ENCODE assay signal across 30 mouse cellular contexts in genomic region chr1:188147381-188148156, GRCm38 (mm10).
A peak's percentile ranks its signal among the peaks of the same experiment; 100 is the strongest.
DNase-seq lines count a peak whose midpoint lies in the region; ATAC-seq and TF ChIP-seq lines count a peak whose summit lies in the region.
"Had no signal": no experiment of that assay in that cellular context is flagged by ENCODE, and none has a peak within 500 bp of the region (broad histone marks: within the 10 kb centered on the region; RNA-seq: fewer than 3 reads in every experiment).

No protein-coding gene starts in this region.

- ATAC-seq in forebrain, embryonic 16.5 days: peak; percentile 57; the same call in 1 of the 2 replicates
- ATAC-seq in forebrain, embryonic 12.5 days (ENCODE audit: low FRiP score): no peak
- no peak for ATAC-seq in limb, embryonic 11.5 days (ENCODE audit: insufficient number of reproducible peaks, low FRiP score, low TSS enrichment, low read depth)
- ATAC-seq: activated CD4-positive, CD25-positive, alpha-beta regulatory T cell, adult 4 months; CD4-positive, CD25-positive, alpha-beta regulatory T cell, adult 4 months; hindbrain, postnatal 0 days; inflammation-experienced regulatory T-cells, adult 6 months; intestine, embryonic 16.5 days had no signal

- TF ChIP-seq RAD21 in MEL (IDR thresholded peaks at IDR 0.05; ENCODE audit: low read depth, low read length): no peak; the same call in 1 of the 2 replicates

- peaks cover 9% of the 10 kb centered on the region for H3K4me1 ChIP-seq in forebrain, embryonic 16.5 days (replicated peaks; ENCODE audit: control insufficient read depth, insufficient read depth, low read length)
- peaks cover 3% of the 10 kb centered on the region; the same call in 1 of the 2 replicates for H3K4me1 ChIP-seq in forebrain, embryonic 12.5 days
- no peaks in the 10 kb centered on the region for H3K4me1 ChIP-seq in limb, embryonic 11.5 days (ENCODE audit: control insufficient read depth, insufficient read depth, low read length)
- peaks cover 38% of the 10 kb centered on the region for H3K4me1 ChIP-seq in limb, embryonic 10.5 days
- H3K4me1 ChIP-seq in MEL (ENCODE audit: control insufficient read depth in 1 of 2, insufficient read depth in 2 of 2, low read length in 2 of 2): peaks cover 12 to 13% of the 10 kb centered on the region in 2 experiments
- no peaks in the 10 kb centered on the region for H3K4me1 ChIP-seq in cerebellum, adult 2 months (ENCODE audit: control insufficient read depth, insufficient read depth, low read length)
- H3K4me1 ChIP-seq: embryonic facial prominence, embryonic 10.5 days; embryonic facial prominence, embryonic 13.5 days; heart, embryonic 13.5 days had no signal

- H3K4me3 ChIP-seq in forebrain, embryonic 16.5 days (replicated peaks; ENCODE audit: low read length): no peak overlapping the region
- no peak overlapping the region for H3K4me3 ChIP-seq in forebrain, embryonic 12.5 days (replicated peaks)
- no peak overlapping the region for H3K4me3 ChIP-seq in limb, embryonic 11.5 days (ENCODE audit: low read depth, low read length)
- H3K4me3 ChIP-seq in limb, embryonic 10.5 days: no peak overlapping the region
- peak overlapping the region; percentile 40 to 48 for H3K4me3 ChIP-seq in MEL (ENCODE audit: control insufficient read depth in 1 of 2, insufficient read depth in 1 of 2, low read depth in 2 of 2, low read length in 2 of 2)
- no peak overlapping the region for H3K4me3 ChIP-seq in cerebellum, adult 2 months (replicated peaks; ENCODE audit: insufficient read depth, low read depth, low read length)
- H3K4me3 ChIP-seq: embryonic facial prominence, embryonic 10.5 days; embryonic facial prominence, embryonic 13.5 days; erythroblast, embryonic 14.5 days; gastrocnemius, adult 2 months; heart, embryonic 13.5 days had no signal

- TF ChIP-seq CTCF in MEL (IDR thresholded peaks at IDR 0.05 in 2 of 3, conservative IDR thresholded peaks at IDR 0.05 in 1 of 3; ENCODE audit: control insufficient read depth in 1 of 3, insufficient read depth in 1 of 3, low read depth in 2 of 3, low read length in 3 of 3, poor library complexity in 1 of 3, severe bottlenecking in 1 of 3): no peak
- TF ChIP-seq CTCF in cerebellum, adult 2 months (IDR thresholded peaks at IDR 0.05; ENCODE audit: borderline replicate concordance, insufficient read depth, low read depth, low read length): no peak

- no peak for DNase-seq in limb, embryonic 11.5 days (ENCODE audit: low spot score)
- no peak for DNase-seq in limb, embryonic 10.5 days (ENCODE audit: low spot score)
- DNase-seq in MEL (ENCODE audit: low read depth, low spot score): peak; percentile 77
- peak; percentile 60 for DNase-seq in MEL-GATA-1-ER (ENCODE audit: extremely low read depth, low read depth)
- no peak for DNase-seq in cerebellum, adult 2 months
- DNase-seq in Muller cell, postnatal 12 days (ENCODE audit: inconsistent ontology term): no peak
- DNase-seq: adrenal gland, adult 8-10 months; adrenal gland, postnatal 25 days; cerebellum, adult 18-20 months; cerebellum, adult 9-11 months; cerebellum, postnatal 25 days; embryo, embryonic 11 days; gastrocnemius, adult 2 months; gastrocnemius, postnatal 14 days; heart, adult 18-20 months; heart, postnatal 14 days; heart, postnatal 4 days; kidney, adult 18-20 months had no signal

- no peaks in the 10 kb centered on the region for H3K36me3 ChIP-seq in forebrain, embryonic 16.5 days (ENCODE audit: control insufficient read depth, insufficient read depth)
- no peaks in the 10 kb centered on the region for H3K36me3 ChIP-seq in forebrain, embryonic 12.5 days (replicated peaks)
- no peaks in the 10 kb centered on the region for H3K36me3 ChIP-seq in limb, embryonic 11.5 days (ENCODE audit: control insufficient read depth, insufficient read depth, low read length)
- no peaks in the 10 kb centered on the region for H3K36me3 ChIP-seq in limb, embryonic 10.5 days
- peaks cover 0 to 27% of the 10 kb centered on the region in 2 experiments; a peak in 2 of 4 replicates for H3K36me3 ChIP-seq in MEL (ENCODE audit: control insufficient read depth in 1 of 2, insufficient read depth in 2 of 2, low read length in 2 of 2)
- H3K36me3 ChIP-seq: embryonic facial prominence, embryonic 10.5 days; embryonic facial prominence, embryonic 13.5 days had no signal

- no peak for TF ChIP-seq POLR2A in MEL (IDR thresholded peaks at IDR 0.05; ENCODE audit: control insufficient read depth in 1 of 2, insufficient read depth in 1 of 2, low read depth in 1 of 2, low read length in 2 of 2, poor library complexity in 1 of 2)
- TF ChIP-seq POLR2A in cerebellum, adult 2 months (IDR thresholded peaks at IDR 0.05; ENCODE audit: borderline replicate concordance, insufficient read depth, low read length): no peak

- no peak overlapping the region for H3K4me2 ChIP-seq in forebrain, embryonic 16.5 days (ENCODE audit: low read length)
- H3K4me2 ChIP-seq in forebrain, embryonic 12.5 days: no peak overlapping the region
- H3K4me2 ChIP-seq in limb, embryonic 11.5 days (ENCODE audit: low read depth, severe bottlenecking): 0 out of 2 replicates have a peak overlapping the region, but pooled peaks have one; percentile 5
- H3K4me2 ChIP-seq: embryonic facial prominence, embryonic 13.5 days; heart, embryonic 13.5 days; hindbrain, embryonic 14.5 days had no signal

- H3K27me3 ChIP-seq in forebrain, embryonic 16.5 days (replicated peaks; ENCODE audit: control insufficient read depth, insufficient read depth, low read length): 0 out of 2 replicates have a peak, but pooled peaks cover 3% of the 10 kb centered on the region
- H3K27me3 ChIP-seq in forebrain, embryonic 12.5 days: peaks cover 25% of the 10 kb centered on the region
- no peaks in the 10 kb centered on the region for H3K27me3 ChIP-seq in limb, embryonic 11.5 days (ENCODE audit: control insufficient read depth, insufficient read depth, low read length)
- no peaks in the 10 kb centered on the region for H3K27me3 ChIP-seq in limb, embryonic 10.5 days (ENCODE audit: low read depth, poor library complexity, severe bottlenecking)
- no peaks in the 10 kb centered on the region for H3K27me3 ChIP-seq in MEL (ENCODE audit: control insufficient read depth in 1 of 2, insufficient read depth in 2 of 2, low read length in 2 of 2)
- H3K27me3 ChIP-seq in cerebellum, adult 2 months (ENCODE audit: control insufficient read depth, insufficient read depth, low read length): no peaks in the 10 kb centered on the region
- H3K27me3 ChIP-seq: embryonic facial prominence, embryonic 13.5 days; heart, embryonic 13.5 days had no signal

- no peak overlapping the region for H3K9ac ChIP-seq in forebrain, embryonic 16.5 days (replicated peaks; ENCODE audit: low read depth, low read length)
- H3K9ac ChIP-seq in forebrain, embryonic 12.5 days: no peak overlapping the region
- no peak overlapping the region for H3K9ac ChIP-seq in limb, embryonic 11.5 days (ENCODE audit: low read length)
- H3K9ac ChIP-seq in MEL (ENCODE audit: control insufficient read depth, low read depth, low read length, poor library complexity, severe bottlenecking): peak overlapping the region; percentile 63
- H3K9ac ChIP-seq: embryonic facial prominence, embryonic 13.5 days; heart, embryonic 13.5 days; hindbrain, embryonic 14.5 days had no signal

- WGBS in forebrain, embryonic 16.5 days: 25% methylated on average over 12 of the region's 12 CpGs
- WGBS in forebrain, embryonic 12.5 days: 42% methylated on average over 12 of the region's 12 CpGs
- 50% methylated on average over 12 of the region's 12 CpGs for WGBS in limb, embryonic 11.5 days
- 69% methylated on average over 12 of the region's 12 CpGs for WGBS in limb, embryonic 10.5 days
- 91% methylated on average over 12 of the region's 12 CpGs for WGBS in cerebellum, adult 2 months

- peak; percentile 97 to 99 for TF ChIP-seq EP300 in MEL (IDR thresholded peaks at IDR 0.05; ENCODE audit: low read depth in 1 of 2, low read length in 2 of 2)

- no peaks in the 10 kb centered on the region for H3K9me3 ChIP-seq in forebrain, embryonic 16.5 days (ENCODE audit: control insufficient read depth, low read length)
- no peaks in the 10 kb centered on the region for H3K9me3 ChIP-seq in forebrain, embryonic 12.5 days
- no peaks in the 10 kb centered on the region for H3K9me3 ChIP-seq in limb, embryonic 11.5 days (ENCODE audit: control insufficient read depth, low read length)
- no peaks in the 10 kb centered on the region for H3K9me3 ChIP-seq in limb, embryonic 10.5 days (replicated peaks)
- H3K9me3 ChIP-seq in MEL (replicated peaks; ENCODE audit: insufficient read depth, low read length): no peaks in the 10 kb centered on the region
- H3K9me3 ChIP-seq: embryonic facial prominence, embryonic 10.5 days; embryonic facial prominence, embryonic 13.5 days; heart, embryonic 13.5 days had no signal

- no peaks in the 10 kb centered on the region for H3K79me2 ChIP-seq in MEL (ENCODE audit: control insufficient read depth, insufficient read depth, low read length, poor library complexity)

- peak overlapping the region; percentile 41; the same call in 1 of the 2 replicates for H3K27ac ChIP-seq in forebrain, embryonic 16.5 days (ENCODE audit: low read length)
- H3K27ac ChIP-seq in forebrain, embryonic 12.5 days: no peak overlapping the region
- H3K27ac ChIP-seq in limb, embryonic 11.5 days (replicated peaks; ENCODE audit: low read depth, low read length): no peak overlapping the region
- no peak overlapping the region for H3K27ac ChIP-seq in limb, embryonic 10.5 days
- H3K27ac ChIP-seq in MEL (ENCODE audit: control insufficient read depth, low read depth, low read length): peak overlapping the region; percentile 92
- H3K27ac ChIP-seq in cerebellum, adult 2 months (ENCODE audit: insufficient read depth, low read length): no peak overlapping the region
- H3K27ac ChIP-seq: embryonic facial prominence, embryonic 10.5 days; embryonic facial prominence, embryonic 13.5 days; gastrocnemius, adult 2 months; heart, embryonic 13.5 days; hindbrain, embryonic 14.5 days; hindbrain, postnatal 0 days had no signal

TF ChIP-seq in MEL, 35 proteins besides CTCF, POLR2A, EP300 and RAD21 (continues in another document):
- TF ChIP-seq MYC (IDR thresholded peaks at IDR 0.05; ENCODE audit: low read depth, low read length): peak; percentile 60; the same call in 1 of the 2 replicates
- peak; percentile 43; the same call in 1 of the 2 replicates for TF ChIP-seq MAFK (IDR thresholded peaks at IDR 0.05; ENCODE audit: borderline replicate concordance, low read depth, low read length)
- TF ChIP-seq KAT2A (conservative IDR thresholded peaks at IDR 0.05; ENCODE audit: low read depth, low read length): no peak; the same call in 1 of the 2 replicates
- peak; percentile 81 for TF ChIP-seq ETS1 (IDR thresholded peaks at IDR 0.05; ENCODE audit: low read depth, low read length)
- peak; percentile 39; the same call in 1 of the 2 replicates for TF ChIP-seq JUND (IDR thresholded peaks at IDR 0.05; ENCODE audit: low read depth, low read length)
- TF ChIP-seq POLR2AphosphoS5 (IDR thresholded peaks at IDR 0.05; ENCODE audit: borderline replicate concordance, low read depth, low read length): no peak
- TF ChIP-seq USF2 (IDR thresholded peaks at IDR 0.05; ENCODE audit: borderline replicate concordance in 1 of 2, insufficient read depth in 1 of 2, low read depth in 1 of 2, low read length in 2 of 2): no peak
- peak; percentile 29; the same call in 1 of the 2 replicates for TF ChIP-seq ZNF384 (IDR thresholded peaks at IDR 0.05; ENCODE audit: low read depth, low read length)
- TF ChIP-seq SIN3A (IDR thresholded peaks at IDR 0.05; ENCODE audit: low read length): peak; percentile 90

Comparison
In these comparisons a context has a peak if more than half of its experiments do, and no peak if none do; other contexts are left out.
1. H3K27ac ChIP-seq: peak in forebrain, embryonic 16.5 days (single experiment) and MEL (single experiment); none in forebrain, embryonic 12.5 days (single experiment), limb, embryonic 11.5 days (single experiment), limb, embryonic 10.5 days (single experiment) and cerebellum, adult 2 months (single experiment).
2. H3K4me3 ChIP-seq: peak in MEL (2 of 2); none in forebrain, embryonic 16.5 days (single experiment), forebrain, embryonic 12.5 days (single experiment), limb, embryonic 11.5 days (single experiment), limb, embryonic 10.5 days (single experiment) and cerebellum, adult 2 months (single experiment).
3. DNase-seq: peak in MEL (single experiment) and MEL-GATA-1-ER (single experiment); none in limb, embryonic 11.5 days (single experiment), limb, embryonic 10.5 days (single experiment), cerebellum, adult 2 months (0 of 2) and Muller cell, postnatal 12 days (single experiment).